Mouse (Mus musculus) midbrain, embryonic 16.5 days (tissue): ENCODE results near the gene Pak3. TPM values are rescaled to one million over a fixed set of nuclear protein-coding genes. Genes with fewer than 3 reads are reported as not detected.

ENCODE experiments used
- ATAC-seq: fragments of 200-750 bp; cut with Nextera tagmentation; 2 replicates; pipeline ENCODE4 v1.8.0; 2017; ENCODE audit warnings: moderate TSS enrichment
- H3K27ac ChIP-seq: fragments of 300-500 bp; sonication (generic); 2 replicates; pipeline ENCODE4 v1.5.1; 2014; ENCODE audit warnings: mild to moderate bottlenecking, low read length, mixed read lengths
- H3K27me3 ChIP-seq: fragments of 300-500 bp; sonication (generic); 2 replicates; pipeline ENCODE4 v1.6.1; 2014; ENCODE audit warnings: low read depth, low read length, mixed read lengths; ENCODE audit not compliant: control insufficient read depth, insufficient read depth
- H3K36me3 ChIP-seq: fragments of 300-500 bp; sonication (generic); 2 replicates; pipeline ENCODE4 v1.6.1; 2014; ENCODE audit warnings: mild to moderate bottlenecking, low read length, moderate library complexity, mixed read lengths; ENCODE audit not compliant: control insufficient read depth, insufficient read depth
- H3K4me1 ChIP-seq: fragments of 300-500 bp; sonication (generic); 2 replicates; pipeline ENCODE4 v1.6.1; 2014; ENCODE audit warnings: mild to moderate bottlenecking, low read length, mixed read lengths; ENCODE audit not compliant: control insufficient read depth, insufficient read depth
- H3K4me2 ChIP-seq: fragments of 300-500 bp; sonication (generic); 2 replicates; pipeline ENCODE4 v1.6.1; 2014; ENCODE audit warnings: mild to moderate bottlenecking, low read length, mixed read lengths
- H3K4me3 ChIP-seq: fragments of 300-500 bp; sonication (generic); 2 replicates; pipeline ENCODE4 v1.5.1; 2014; ENCODE audit warnings: low read depth, mild to moderate bottlenecking, low read length, moderate library complexity, mixed read lengths
- H3K9ac ChIP-seq: fragments of 300-500 bp; sonication (generic); 2 replicates; pipeline ENCODE4 v1.6.1; 2014; ENCODE audit warnings: low read depth, low read length, mixed read lengths
- H3K9me3 ChIP-seq: fragments of 300-500 bp; sonication (generic); replicated peaks from 2 replicates; pipeline ENCODE4 v1.6.1; 2014; ENCODE audit warnings: mild to moderate bottlenecking, low read length, mixed read lengths; ENCODE audit not compliant: control insufficient read depth, poor library complexity, severe bottlenecking
- WGBS: fragments of 180-500 bp; shearing (Covaris S2); extraction: QIAGEN DNeasy Blood & Tissue Kit; methylation state at CpG from one replicate; pipeline ENCODE4 v1.1.7; 2014; 5-methylcytosine and 5-hydroxymethylcytosine counted together
- polyA plus RNA-seq: library from polyadenylated mRNA; unstranded; fragments of >200 nt; fragmentation: Nextera tagmentation; extraction: Ambion mirVana; gene quantifications from 2 replicates; pipeline ENCODE4 v1.2.1, GENCODE M21; 2015

Pak3 gene
- polyA plus RNA-seq, 1 experiment from 2014 or later: 294 TPM

GRCm38 (mm10) chrX:143644807-143645206 lies 126.4 kb downstream of the Pak3 start:
- H3K27me3 ChIP-seq: no peaks in the 10 kb centered on the region
- no peak overlapping the region for H3K27ac ChIP-seq
- no peaks in the 10 kb centered on the region for H3K4me1 ChIP-seq
- H3K4me3 ChIP-seq: no peak overlapping the region
- ATAC-seq: no peak
- no peak overlapping the region for H3K4me2 ChIP-seq
- no peaks in the 10 kb centered on the region for H3K36me3 ChIP-seq
- no peaks in the 10 kb centered on the region for H3K9me3 ChIP-seq
- no peak overlapping the region for H3K9ac ChIP-seq
- 0% methylated on average over 1 of the region's 1 CpGs for WGBS

- WGBS: 21% methylated on average over 9 of the region's 9 CpGs
- Histone ChIP-seq H3K4me2 (no peak overlapping the region), H3K4me3 (no peak overlapping the region), H3K27ac (peak overlapping the region; percentile 58), H3K4me1 (peaks cover 4% of the 10 kb centered on the region), H3K9ac (no peak overlapping the region), H3K9me3 (no peaks in the 10 kb centered on the region), H3K27me3 (peaks cover 7% of the 10 kb centered on the region; the same call in 1 of the 2 replicates), H3K36me3 (no peaks in the 10 kb centered on the region)
- ATAC-seq: peak; percentile 79
Measured at GRCm38 (mm10) chrX:143654308-143655176, 136.2 kb downstream of the Pak3 start.

- WGBS: 10% methylated on average over 3 of the region's 3 CpGs
- Histone ChIP-seq H3K36me3 (no peaks in the 10 kb centered on the region), H3K27me3 (peaks cover 7% of the 10 kb centered on the region; the same call in 1 of the 2 replicates), H3K9ac (no peak overlapping the region), H3K4me1 (peaks cover 4% of the 10 kb centered on the region), H3K4me2 (no peak overlapping the region), H3K27ac (peak overlapping the region; percentile 58; the same call in 1 of the 2 replicates), H3K9me3 (no peaks in the 10 kb centered on the region), H3K4me3 (no peak overlapping the region)
- ATAC-seq: peak; percentile 74
Measured at GRCm38 (mm10) chrX:143655177-143655492, 136.7 kb downstream of the Pak3 start.

GRCm38 (mm10) chrX:143664221-143665150 lies 146.1 kb downstream of the Pak3 start:
- ATAC-seq: peak; percentile 99
- H3K4me2 ChIP-seq: peak overlapping the region; percentile 55
- no peaks in the 10 kb centered on the region; the same call in none of the 2 replicates for H3K27me3 ChIP-seq
- peaks cover 9% of the 10 kb centered on the region for H3K4me1 ChIP-seq
- H3K4me3 ChIP-seq: peak overlapping the region; percentile 60
- no peaks in the 10 kb centered on the region for H3K36me3 ChIP-seq
- peak overlapping the region; percentile 70 for H3K9ac ChIP-seq
- no peaks in the 10 kb centered on the region for H3K9me3 ChIP-seq
- WGBS: 20% methylated on average over 26 of the region's 28 CpGs
- peak overlapping the region; percentile 77 for H3K27ac ChIP-seq

GRCm38 (mm10) chrX:143665771-143666170 lies 147.4 kb downstream of the Pak3 start:
- peak overlapping the region; percentile 70; the same call in 1 of the 2 replicates for H3K9ac ChIP-seq
- peaks cover 9% of the 10 kb centered on the region for H3K4me1 ChIP-seq
- ATAC-seq: no peak
- H3K4me3 ChIP-seq: peak overlapping the region; percentile 60
- H3K4me2 ChIP-seq: peak overlapping the region; percentile 55
- H3K36me3 ChIP-seq: no peaks in the 10 kb centered on the region
- no peaks in the 10 kb centered on the region for H3K9me3 ChIP-seq
- 33% methylated on average over 2 of the region's 2 CpGs for WGBS
- no peak overlapping the region for H3K27ac ChIP-seq
- no peaks in the 10 kb centered on the region; the same call in none of the 2 replicates for H3K27me3 ChIP-seq

- Histone ChIP-seq H3K4me3 (peak overlapping the region; percentile 12; the same call in 1 of the 2 replicates), H3K9ac (no peak overlapping the region), H3K27ac (no peak overlapping the region), H3K4me2 (peak overlapping the region; percentile 55), H3K4me1 (peaks cover 9% of the 10 kb centered on the region), H3K27me3 (no peaks in the 10 kb centered on the region; the same call in none of the 2 replicates), H3K9me3 (no peaks in the 10 kb centered on the region), H3K36me3 (no peaks in the 10 kb centered on the region)
- WGBS: 37% methylated on average over 4 of the region's 4 CpGs
- ATAC-seq: no peak
Measured at GRCm38 (mm10) chrX:143666991-143667390, 148.6 kb downstream of the Pak3 start.

- Histone ChIP-seq H3K4me1 (peaks cover 9% of the 10 kb centered on the region), H3K36me3 (no peaks in the 10 kb centered on the region), H3K9ac (no peak overlapping the region), H3K27ac (no peak overlapping the region), H3K4me2 (peak overlapping the region; percentile 13), H3K27me3 (no peaks in the 10 kb centered on the region; the same call in none of the 2 replicates), H3K4me3 (no peak overlapping the region), H3K9me3 (no peaks in the 10 kb centered on the region)
- no peak for ATAC-seq
- 40% methylated on average over 3 of the region's 3 CpGs for WGBS
Measured at GRCm38 (mm10) chrX:143668242-143668641, 149.9 kb downstream of the Pak3 start.

GRCm38 (mm10) chrX:143678566-143678965 lies 160.2 kb downstream of the Pak3 start:
- H3K36me3 ChIP-seq: no peaks in the 10 kb centered on the region
- no peaks in the 10 kb centered on the region; the same call in 1 of the 2 replicates for H3K27me3 ChIP-seq
- no peak overlapping the region for H3K27ac ChIP-seq
- ATAC-seq: no peak
- no peaks in the 10 kb centered on the region for H3K4me1 ChIP-seq
- no peak overlapping the region for H3K9ac ChIP-seq
- no peaks in the 10 kb centered on the region for H3K9me3 ChIP-seq
- H3K4me3 ChIP-seq: no peak overlapping the region
- 81% methylated on average over 2 of the region's 2 CpGs for WGBS
- no peak overlapping the region for H3K4me2 ChIP-seq
